Mouse (Mus musculus): Measurements from ENCODE around the gene Kif15. TPM values are rescaled to one million over a fixed set of nuclear protein-coding genes. Genes with fewer than 3 reads are reported as not detected.
A peak's percentile ranks its signal among the peaks of the same experiment; 100 is the strongest.

The Kif15 gene
- polyA plus RNA-seq, 1 experiment from 2014 or later, result 22.2 TPM

- WGBS, result 87% methylated on average over 10 of the region's 10 CpGs
- no peaks in the 10 kb centered on the region for H3K9me3 ChIP-seq (ENCODE audit: control insufficient read depth, low read length)
- H3K27ac ChIP-seq (replicated peaks in 1 of 2; ENCODE audit: control insufficient read depth in 1 of 2, insufficient read depth in 1 of 2, low read depth in 2 of 2, low read length in 2 of 2), result no peak overlapping the region
- H3K9ac ChIP-seq (ENCODE audit: low read length), result no peak overlapping the region
- ATAC-seq (ENCODE audit: insufficient number of reproducible peaks, insufficient read depth, low FRiP score, low read depth), result no peak
- no peak overlapping the region for H3K4me2 ChIP-seq (ENCODE audit: low read length)
- no peaks in the 10 kb centered on the region for H3K4me1 ChIP-seq (ENCODE audit: control insufficient read depth in 2 of 2, insufficient read depth in 2 of 2, low read length in 2 of 2)
- no peak overlapping the region for H3K4me3 ChIP-seq (ENCODE audit: control insufficient read depth in 1 of 2, insufficient read depth in 1 of 2, low read depth in 1 of 2, low read length in 2 of 2)
- H3K27me3 ChIP-seq (ENCODE audit: control insufficient read depth, insufficient read depth, low read length), result no peaks in the 10 kb centered on the region
- H3K36me3 ChIP-seq (ENCODE audit: control insufficient read depth, insufficient read depth, low read length), result peaks cover 92% of the 10 kb centered on the region
Observed at GRCm38 (mm10) chr9:122998406-122999192, 47.8 kb downstream of the Kif15 start.

- Histone ChIP-seq H3K27me3 (ENCODE audit: control insufficient read depth, insufficient read depth, low read length) (no peaks in the 10 kb centered on the region), H3K4me2 (ENCODE audit: low read length) (no peak overlapping the region), H3K9me3 (ENCODE audit: control insufficient read depth, low read length) (no peaks in the 10 kb centered on the region), H3K4me1 (ENCODE audit: control insufficient read depth in 2 of 2, insufficient read depth in 2 of 2, low read length in 2 of 2) (no peaks in the 10 kb centered on the region), H3K36me3 (ENCODE audit: control insufficient read depth, insufficient read depth, low read length) (peaks cover 93% of the 10 kb centered on the region), H3K4me3 (ENCODE audit: control insufficient read depth in 1 of 2, insufficient read depth in 1 of 2, low read depth in 1 of 2, low read length in 2 of 2) (no peak overlapping the region), H3K9ac (ENCODE audit: low read length) (no peak overlapping the region), H3K27ac (replicated peaks in 1 of 2; ENCODE audit: control insufficient read depth in 1 of 2, insufficient read depth in 1 of 2, low read depth in 2 of 2, low read length in 2 of 2) (no peak overlapping the region)
- WGBS, result 97% methylated on average over 4 of the region's 4 CpGs
- no peak for ATAC-seq (ENCODE audit: insufficient number of reproducible peaks, insufficient read depth, low FRiP score, low read depth)
Observed at GRCm38 (mm10) chr9:122999193-122999586, 48.3 kb downstream of the Kif15 start.

DNA sequence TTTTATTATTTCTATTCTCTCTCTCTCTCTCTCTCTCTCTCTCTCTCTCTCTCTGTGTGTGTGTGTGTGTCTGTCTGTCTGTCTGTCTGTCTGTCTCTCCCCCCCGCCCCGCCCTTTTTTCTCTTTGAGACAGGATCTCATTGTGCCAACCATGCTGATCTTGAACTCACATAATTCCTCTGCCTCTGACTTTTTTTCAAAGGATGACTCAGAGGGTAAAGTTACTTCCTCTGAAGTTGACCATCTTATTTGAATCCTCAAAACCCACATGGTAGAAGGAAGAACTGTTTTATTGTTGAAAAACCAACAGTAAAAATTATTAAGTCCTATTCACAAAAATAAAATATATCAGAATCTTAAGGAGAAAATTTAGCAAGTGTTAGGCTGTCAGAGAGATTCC lies 53.9 kb downstream of the Kif15 start:
- Histone ChIP-seq H3K4me1 (ENCODE audit: control insufficient read depth in 2 of 2, insufficient read depth in 2 of 2, low read length in 2 of 2) (no peaks in the 10 kb centered on the region), H3K9ac (ENCODE audit: low read length) (no peak overlapping the region), H3K27ac (replicated peaks in 1 of 2; ENCODE audit: control insufficient read depth in 1 of 2, insufficient read depth in 1 of 2, low read depth in 2 of 2, low read length in 2 of 2) (no peak overlapping the region), H3K36me3 (ENCODE audit: control insufficient read depth, insufficient read depth, low read length) (peaks cover 98% of the 10 kb centered on the region), H3K4me2 (ENCODE audit: low read length) (no peak overlapping the region), H3K27me3 (ENCODE audit: control insufficient read depth, insufficient read depth, low read length) (no peaks in the 10 kb centered on the region), H3K4me3 (ENCODE audit: control insufficient read depth in 1 of 2, insufficient read depth in 1 of 2, low read depth in 1 of 2, low read length in 2 of 2) (no peak overlapping the region), H3K9me3 (ENCODE audit: control insufficient read depth, low read length) (no peaks in the 10 kb centered on the region)
- 100% methylated on average over 2 of the region's 2 CpGs for WGBS
- ATAC-seq (ENCODE audit: insufficient number of reproducible peaks, insufficient read depth, low FRiP score, low read depth), result no peak

- 91% methylated on average over 6 of the region's 6 CpGs for WGBS
Observed at GRCm38 (mm10) chr9:123006071-123006470, 55.2 kb downstream of the Kif15 start.

GRCm38 (mm10) chr9:123020995-123021631 lies 70.3 kb downstream of the Kif15 start, which contains the start of gene Tmem42:
Gene Tmem42 (plus strand): TSS chr9:123021326.
- peaks cover 25% of the 10 kb centered on the region for H3K36me3 ChIP-seq (ENCODE audit: control insufficient read depth, insufficient read depth, low read length)
- H3K27ac ChIP-seq (replicated peaks in 1 of 2; ENCODE audit: control insufficient read depth in 1 of 2, insufficient read depth in 1 of 2, low read depth in 2 of 2, low read length in 2 of 2), result peak within 1 kb of the TSS; percentile 89 to 95
- peak within 1 kb of the TSS; percentile 84 for H3K9ac ChIP-seq (ENCODE audit: low read length)
- H3K9me3 ChIP-seq (ENCODE audit: control insufficient read depth, low read length), result no peaks in the 10 kb centered on the region
- H3K4me1 ChIP-seq (ENCODE audit: control insufficient read depth in 2 of 2, insufficient read depth in 2 of 2, low read length in 2 of 2), result peaks cover 3 to 19% of the 10 kb centered on the region in 2 experiments
- peak; percentile 94 for ATAC-seq (ENCODE audit: insufficient number of reproducible peaks, insufficient read depth, low FRiP score, low read depth)
- under 1% methylated on average over 40 of the region's 69 CpGs for WGBS
- H3K27me3 ChIP-seq (ENCODE audit: control insufficient read depth, insufficient read depth, low read length), result no peaks in the 10 kb centered on the region
- peak within 1 kb of the TSS; percentile 77 to 96 for H3K4me3 ChIP-seq (ENCODE audit: control insufficient read depth in 1 of 2, insufficient read depth in 1 of 2, low read depth in 1 of 2, low read length in 2 of 2)
- H3K4me2 ChIP-seq (ENCODE audit: low read length), result peak within 1 kb of the TSS; percentile 89

More at GRCm38 (mm10) chr9:123006071-123006470, 55.2 kb downstream of the Kif15 start:
- no peak overlapping the region for H3K27ac ChIP-seq (replicated peaks in 1 of 2; ENCODE audit: control insufficient read depth in 1 of 2, insufficient read depth in 1 of 2, low read depth in 2 of 2, low read length in 2 of 2)
- peaks cover 98% of the 10 kb centered on the region for H3K36me3 ChIP-seq (ENCODE audit: control insufficient read depth, insufficient read depth, low read length)
- H3K4me3 ChIP-seq (ENCODE audit: control insufficient read depth in 1 of 2, insufficient read depth in 1 of 2, low read depth in 1 of 2, low read length in 2 of 2), result no peak overlapping the region
- H3K9me3 ChIP-seq (ENCODE audit: control insufficient read depth, low read length), result no peaks in the 10 kb centered on the region
- no peak overlapping the region for H3K4me2 ChIP-seq (ENCODE audit: low read length)
- H3K4me1 ChIP-seq (ENCODE audit: control insufficient read depth in 2 of 2, insufficient read depth in 2 of 2, low read length in 2 of 2), result no peaks in the 10 kb centered on the region
- no peak for ATAC-seq (ENCODE audit: insufficient number of reproducible peaks, insufficient read depth, low FRiP score, low read depth)
- H3K9ac ChIP-seq (ENCODE audit: low read length), result no peak overlapping the region
- no peaks in the 10 kb centered on the region for H3K27me3 ChIP-seq (ENCODE audit: control insufficient read depth, insufficient read depth, low read length)

- no peak overlapping the region for H3K27ac ChIP-seq (replicated peaks in 1 of 2; ENCODE audit: control insufficient read depth in 1 of 2, insufficient read depth in 1 of 2, low read depth in 2 of 2, low read length in 2 of 2)
- no peak for ATAC-seq (ENCODE audit: insufficient number of reproducible peaks, insufficient read depth, low FRiP score, low read depth)
Observed at GRCm38 (mm10) chr9:123021636-123022379, 71.0 kb downstream of the Kif15 start.

GRCm38 (mm10) chr9:123024201-123024600 lies 73.4 kb downstream of the Kif15 start:
- Histone ChIP-seq H3K4me1 (ENCODE audit: control insufficient read depth in 2 of 2, insufficient read depth in 2 of 2, low read length in 2 of 2) (peaks cover 3 to 19% of the 10 kb centered on the region in 2 experiments), H3K4me3 (ENCODE audit: control insufficient read depth in 1 of 2, insufficient read depth in 1 of 2, low read depth in 1 of 2, low read length in 2 of 2) (no peak overlapping the region), H3K9ac (ENCODE audit: low read length) (no peak overlapping the region), H3K27ac (replicated peaks in 1 of 2; ENCODE audit: control insufficient read depth in 1 of 2, insufficient read depth in 1 of 2, low read depth in 2 of 2, low read length in 2 of 2) (no peak overlapping the region), H3K36me3 (ENCODE audit: control insufficient read depth, insufficient read depth, low read length) (no peaks in the 10 kb centered on the region), H3K27me3 (ENCODE audit: control insufficient read depth, insufficient read depth, low read length) (no peaks in the 10 kb centered on the region), H3K9me3 (ENCODE audit: control insufficient read depth, low read length) (no peaks in the 10 kb centered on the region), H3K4me2 (ENCODE audit: low read length) (no peak overlapping the region)
- ATAC-seq (ENCODE audit: insufficient number of reproducible peaks, insufficient read depth, low FRiP score, low read depth), result no peak
- 80% methylated on average over 2 of the region's 2 CpGs for WGBS

More at GRCm38 (mm10) chr9:123021636-123022379, 71.0 kb downstream of the Kif15 start:
- Histone ChIP-seq H3K9ac (ENCODE audit: low read length) (peak overlapping the region; percentile 52; the same call in 1 of the 2 replicates), H3K4me2 (ENCODE audit: low read length) (peak overlapping the region; percentile 89), H3K27me3 (ENCODE audit: control insufficient read depth, insufficient read depth, low read length) (no peaks in the 10 kb centered on the region), H3K9me3 (ENCODE audit: control insufficient read depth, low read length) (no peaks in the 10 kb centered on the region), H3K4me1 (ENCODE audit: control insufficient read depth in 2 of 2, insufficient read depth in 2 of 2, low read length in 2 of 2) (peaks cover 3 to 19% of the 10 kb centered on the region in 2 experiments), H3K36me3 (ENCODE audit: control insufficient read depth, insufficient read depth, low read length) (peaks cover 18% of the 10 kb centered on the region), H3K4me3 (ENCODE audit: control insufficient read depth in 1 of 2, insufficient read depth in 1 of 2, low read depth in 1 of 2, low read length in 2 of 2) (peak overlapping the region; percentile 56 to 77)
- WGBS, result 35% methylated on average over 18 of the region's 24 CpGs
